Mouse (Mus musculus): ENCODE data around the gene Iqsec2.
"Not testable (repeated sequence)": the region's sequence is repeated elsewhere in the genome, so short reads cannot be mapped to it uniquely, and the experiment has no call there.

The Iqsec2 gene

GRCm38 (mm10) chrX:152179670-152180656 is 35.9 kb downstream of the Iqsec2 start:
- no peak for DNase-seq

GRCm38 (mm10) chrX:152187151-152187550 is 43.1 kb downstream of the Iqsec2 start:
- DNase-seq: no peak

GRCm38 (mm10) chrX:152191266-152191665 is 47.2 kb downstream of the Iqsec2 start:
- DNase-seq: no peak

- no peak for DNase-seq
These were observed 54.0 kb downstream of the Iqsec2 start for GRCm38 (mm10) chrX:152197814-152198648.

GRCm38 (mm10) chrX:152201737-152202421 is 57.8 kb downstream of the Iqsec2 start:
- DNase-seq: peak; percentile 53

GRCm38 (mm10) chrX:152202422-152203103 is 58.5 kb downstream of the Iqsec2 start:
- no peak for DNase-seq

GRCm38 (mm10) chrX:152203247-152203646 is 59.2 kb downstream of the Iqsec2 start:
- DNase-seq: no peak

GRCm38 (mm10) chrX:152205486-152205885 is 61.4 kb downstream of the Iqsec2 start:
- DNase-seq: no peak

- no peak for DNase-seq
These were observed 70.6 kb downstream of the Iqsec2 start for GRCm38 (mm10) chrX:152214703-152215102.

- no peak for DNase-seq
These were observed 74.5 kb downstream of the Iqsec2 start for GRCm38 (mm10) chrX:152218529-152218928.

GRCm38 (mm10) chrX:152221721-152222120 is 77.7 kb downstream of the Iqsec2 start:
- peak; percentile 78 for DNase-seq

- DNase-seq: peak; percentile 75
These were observed 78.2 kb downstream of the Iqsec2 start for GRCm38 (mm10) chrX:152222226-152222625.

GRCm38 (mm10) chrX:152223313-152223712 is 79.2 kb downstream of the Iqsec2 start:
- no peak for DNase-seq

- no peak for DNase-seq
These were observed 80.2 kb downstream of the Iqsec2 start for GRCm38 (mm10) chrX:152224280-152224679.

- DNase-seq: peak; percentile 99
These were observed 89.0 kb downstream of the Iqsec2 start, which contains the start of gene Kdm5c for GRCm38 (mm10) chrX:152232781-152233763. Kdm5c (plus strand) TSS chrX:152233020.

GRCm38 (mm10) chrX:152234125-152234524 is 90.1 kb downstream of the Iqsec2 start:
- DNase-seq: peak; percentile 29

- DNase-seq: no peak
These were observed 91.7 kb downstream of the Iqsec2 start for GRCm38 (mm10) chrX:152235758-152236157.

GRCm38 (mm10) chrX:152243140-152243539 is 99.1 kb downstream of the Iqsec2 start:
- not testable (repeated sequence) for DNase-seq

- no peak for DNase-seq
These were observed 100.6 kb downstream of the Iqsec2 start for GRCm38 (mm10) chrX:152244492-152245189.

GRCm38 (mm10) chrX:152271189-152271588 is 127.1 kb downstream of the Iqsec2 start:
- DNase-seq: no peak
